Mouse (Mus musculus) lung, adult 2 months (tissue): Measurements from ENCODE around the gene Gm5460.

ENCODE experiments used
- CTCF ChIP-seq: fragments of 200-500 bp; IDR thresholded peaks from 2 replicates; pipeline ENCODE4 v1.5.1; 2011; ENCODE audit warnings: mild to moderate bottlenecking, low read length, control low read depth; ENCODE audit not compliant: insufficient read depth
- POLR2A ChIP-seq: fragments of 200-500 bp; IDR thresholded peaks from 2 replicates; pipeline ENCODE4 v1.6.1; 2011; ENCODE audit warnings: low read depth, mild to moderate bottlenecking, control low read depth, low read length, borderline replicate concordance; ENCODE audit errors: extremely low read depth

DNA sequence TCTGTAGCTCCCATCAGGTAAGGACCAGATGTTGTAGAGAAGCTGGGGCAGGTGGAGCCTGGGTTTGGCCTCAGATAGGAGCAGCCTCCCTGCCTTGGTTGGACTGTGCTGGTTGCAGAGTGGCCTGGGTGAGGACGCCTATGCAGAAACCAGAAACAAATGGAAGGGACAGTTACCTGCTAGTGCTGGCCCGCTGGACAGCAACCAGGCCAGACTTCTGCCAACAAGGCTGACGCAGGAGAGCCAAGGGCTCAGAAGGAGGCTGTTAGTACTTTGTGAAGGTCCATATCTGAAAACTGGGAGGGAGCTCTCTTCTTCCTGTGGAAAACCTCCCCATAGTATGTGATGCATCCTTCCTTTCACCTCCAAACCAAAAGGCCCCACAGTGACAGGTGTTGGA is 26.8 kb downstream of the Gm5460 start:
- TF ChIP-seq CTCF (no peak), POLR2A (no peak)
